Mouse (Mus musculus): Measurements from ENCODE around the gene Capza1.

DNA sequence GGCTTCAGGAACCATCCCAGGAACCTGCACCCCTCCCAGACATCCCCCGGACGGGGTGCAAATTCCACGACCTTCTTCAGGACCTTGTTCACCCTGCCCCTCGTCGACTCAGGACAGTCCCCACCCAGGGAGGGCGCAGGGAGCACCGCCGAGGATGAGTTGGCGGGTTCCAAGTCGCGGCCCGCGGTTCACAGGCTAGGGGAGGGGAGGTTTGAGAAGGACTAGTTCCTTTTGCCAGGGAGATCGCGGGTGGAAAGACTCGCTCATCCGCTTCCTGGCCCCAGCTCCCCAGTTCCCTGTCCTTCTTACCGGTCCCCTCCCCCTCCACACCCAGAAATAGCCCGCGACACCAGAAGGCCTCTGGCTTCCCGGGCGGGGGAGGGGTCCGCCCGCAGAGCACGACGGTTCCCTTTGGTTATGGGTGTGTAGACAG lies 82.8 kb downstream of the Capza1 start, which contains the start of gene Fam19a3:
- TF ChIP-seq GATA1 (IDR thresholded peaks at IDR 0.05; ENCODE audit: borderline replicate concordance, low read length) (no peak), FLI1 (IDR thresholded peaks at IDR 0.05; ENCODE audit: low read length) (no peak)
